Mouse (Mus musculus): ENCODE results near the gene Nisch. TPM values are rescaled to one million over a fixed set of nuclear protein-coding genes. Genes with fewer than 3 reads are reported as not detected.

Gene Nisch
- total and polyA plus RNA-seq, 2 experiments from 2014 or later, result 199 to 300 TPM

GRCm38 (mm10) chr14:31250222-31251083 lies 33.7 kb upstream of the Nisch start:
- peak overlapping the region; percentile 68 for H3K4me2 ChIP-seq (ENCODE audit: low read depth)
- peak overlapping the region; percentile 100 for H3K4me3 ChIP-seq (ENCODE audit: low read depth, low read length)
- TF ChIP-seq CTCF (IDR thresholded peaks at IDR 0.05; ENCODE audit: low read depth), result no peak
- ATAC-seq (peak; percentile 32), DNase-seq (no peak)
- peak overlapping the region; percentile 88 for H3K27ac ChIP-seq (ENCODE audit: low read depth, low read length)
- no peaks in the 10 kb centered on the region for H3K4me1 ChIP-seq (ENCODE audit: insufficient read depth)
- WGBS, result 20% methylated on average over 38 of the region's 38 CpGs
- peak overlapping the region; percentile 98 for H3K9ac ChIP-seq
- no peaks in the 10 kb centered on the region for H3K9me3 ChIP-seq (ENCODE audit: low read length)
- no peaks in the 10 kb centered on the region for H3K27me3 ChIP-seq (ENCODE audit: insufficient read depth, low read length)
- peaks cover 23% of the 10 kb centered on the region for H3K36me3 ChIP-seq (ENCODE audit: insufficient read depth)

GRCm38 (mm10) chr14:31248396-31248795 lies 31.6 kb upstream of the Nisch start:
- Histone ChIP-seq H3K4me3 (ENCODE audit: low read depth, low read length) (no peak overlapping the region), H3K27me3 (ENCODE audit: insufficient read depth, low read length) (no peaks in the 10 kb centered on the region), H3K4me2 (ENCODE audit: low read depth) (no peak overlapping the region), H3K9ac (no peak overlapping the region), H3K4me1 (ENCODE audit: insufficient read depth) (no peaks in the 10 kb centered on the region), H3K36me3 (ENCODE audit: insufficient read depth) (peaks cover 2% of the 10 kb centered on the region; the same call in 1 of the 2 replicates), H3K9me3 (ENCODE audit: low read length) (no peaks in the 10 kb centered on the region), H3K27ac (ENCODE audit: low read depth, low read length) (no peak overlapping the region)
- TF ChIP-seq CTCF (IDR thresholded peaks at IDR 0.05; ENCODE audit: low read depth), result no peak
- ATAC-seq (no peak), DNase-seq (no peak)
- WGBS, result 92% methylated on average over 6 of the region's 6 CpGs

- no peak for ATAC-seq
- WGBS, result 74% methylated on average over 1 of the region's 1 CpGs
- no peak overlapping the region for H3K27ac ChIP-seq (ENCODE audit: low read depth, low read length)
- no peak for TF ChIP-seq CTCF (IDR thresholded peaks at IDR 0.05; ENCODE audit: low read depth)
- H3K27me3 ChIP-seq (ENCODE audit: insufficient read depth, low read length), result no peaks in the 10 kb centered on the region
- H3K9ac ChIP-seq, result no peak overlapping the region
- H3K9me3 ChIP-seq (ENCODE audit: low read length), result no peaks in the 10 kb centered on the region
- H3K36me3 ChIP-seq (ENCODE audit: insufficient read depth), result no peaks in the 10 kb centered on the region
- no peak for DNase-seq
- H3K4me3 ChIP-seq (ENCODE audit: low read depth, low read length), result no peak overlapping the region
- no peak overlapping the region for H3K4me2 ChIP-seq (ENCODE audit: low read depth)
- no peaks in the 10 kb centered on the region for H3K4me1 ChIP-seq (ENCODE audit: insufficient read depth)
Measured at GRCm38 (mm10) chr14:31245946-31246345, 29.2 kb upstream of the Nisch start.

DNA sequence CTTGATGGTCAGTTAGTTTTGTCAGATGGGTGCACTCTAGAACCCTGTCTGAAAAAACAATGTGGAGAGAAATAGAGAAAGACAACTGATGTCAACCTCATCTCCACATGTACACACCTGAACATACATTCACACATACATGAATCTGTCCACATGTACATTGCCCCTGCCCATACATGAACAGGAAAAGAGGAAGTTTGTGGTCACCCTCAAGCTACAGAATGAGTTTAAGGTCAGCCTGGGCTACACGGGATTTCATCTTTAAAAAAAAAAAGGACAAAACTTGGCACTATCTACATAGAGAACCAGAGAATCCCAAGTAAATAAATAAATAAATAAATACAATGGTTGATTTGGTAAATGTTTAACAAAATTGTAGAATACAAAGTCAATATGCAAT lies 28.0 kb upstream of the Nisch start:
- Histone ChIP-seq H3K4me1 (ENCODE audit: insufficient read depth) (no peaks in the 10 kb centered on the region), H3K27ac (ENCODE audit: low read depth, low read length) (no peak overlapping the region), H3K36me3 (ENCODE audit: insufficient read depth) (no peaks in the 10 kb centered on the region), H3K9ac (no peak overlapping the region), H3K27me3 (ENCODE audit: insufficient read depth, low read length) (no peaks in the 10 kb centered on the region), H3K4me3 (ENCODE audit: low read depth, low read length) (no peak overlapping the region), H3K9me3 (ENCODE audit: low read length) (no peaks in the 10 kb centered on the region), H3K4me2 (ENCODE audit: low read depth) (no peak overlapping the region)
- no peak for ATAC-seq
- no peak for TF ChIP-seq CTCF (IDR thresholded peaks at IDR 0.05; ENCODE audit: low read depth)
- no peak for DNase-seq
- WGBS, result 70% methylated on average over 1 of the region's 1 CpGs

GRCm38 (mm10) chr14:31240528-31240927 lies 23.8 kb upstream of the Nisch start:
- TF ChIP-seq CTCF (IDR thresholded peaks at IDR 0.05; ENCODE audit: low read depth), result no peak
- 89% methylated on average over 3 of the region's 3 CpGs for WGBS

DNA sequence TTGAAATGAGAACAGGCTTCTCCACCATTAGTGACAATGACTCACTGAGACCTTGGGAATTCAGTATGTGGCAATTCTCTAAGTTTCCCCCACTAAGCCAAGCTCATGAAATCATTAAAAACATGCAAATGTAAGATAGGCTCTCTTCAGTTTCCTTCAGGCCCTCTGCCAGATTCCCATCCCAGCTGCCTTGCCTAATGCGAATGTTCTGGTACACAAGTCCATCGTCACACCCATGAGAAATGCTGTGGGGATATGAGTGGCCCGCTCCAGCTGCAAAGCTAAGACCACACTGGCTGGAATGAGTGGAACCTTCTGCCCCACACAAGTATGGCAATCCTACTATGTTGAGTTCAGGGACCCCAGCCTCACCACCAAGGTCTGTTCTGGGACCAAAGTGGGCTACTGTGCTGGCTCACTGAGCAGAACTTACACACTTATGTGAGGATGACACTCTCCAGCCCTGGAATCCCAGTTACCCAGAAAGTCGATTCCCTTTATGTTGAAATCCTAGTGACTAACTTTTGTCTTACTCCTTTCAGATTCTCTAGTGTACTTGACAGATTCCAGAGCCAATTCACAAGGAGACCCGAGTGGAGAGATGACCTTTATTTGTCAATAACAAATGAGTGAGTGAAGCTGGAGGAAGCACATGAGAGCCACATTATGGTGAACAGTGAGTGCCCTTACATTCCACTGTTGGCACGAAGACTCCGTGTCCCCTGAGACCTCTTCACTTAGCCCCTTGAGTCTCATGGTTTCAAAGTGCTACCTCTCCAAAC lies 20.5 kb upstream of the Nisch start:
- Histone ChIP-seq H3K36me3 (ENCODE audit: insufficient read depth) (no peaks in the 10 kb centered on the region), H3K4me3 (ENCODE audit: low read depth, low read length) (no peak overlapping the region), H3K9ac (no peak overlapping the region), H3K27ac (ENCODE audit: low read depth, low read length) (no peak overlapping the region), H3K27me3 (ENCODE audit: insufficient read depth, low read length) (no peaks in the 10 kb centered on the region), H3K4me2 (ENCODE audit: low read depth) (no peak overlapping the region), H3K9me3 (ENCODE audit: low read length) (no peaks in the 10 kb centered on the region), H3K4me1 (ENCODE audit: insufficient read depth) (peaks cover 4% of the 10 kb centered on the region; the same call in 1 of the 2 replicates)
- 82% methylated on average over 7 of the region's 7 CpGs for WGBS
- ATAC-seq, result no peak
- DNase-seq, result no peak
- TF ChIP-seq CTCF (IDR thresholded peaks at IDR 0.05; ENCODE audit: low read depth), result no peak

More at GRCm38 (mm10) chr14:31240528-31240927, 23.8 kb upstream of the Nisch start:
- H3K27ac ChIP-seq (ENCODE audit: low read depth, low read length), result no peak overlapping the region
- H3K9ac ChIP-seq, result no peak overlapping the region
- no peak overlapping the region for H3K4me2 ChIP-seq (ENCODE audit: low read depth)
- H3K4me3 ChIP-seq (ENCODE audit: low read depth, low read length), result no peak overlapping the region
- no peaks in the 10 kb centered on the region for H3K9me3 ChIP-seq (ENCODE audit: low read length)
- no peak for ATAC-seq
- DNase-seq, result no peak
- no peaks in the 10 kb centered on the region for H3K36me3 ChIP-seq (ENCODE audit: insufficient read depth)
- no peaks in the 10 kb centered on the region for H3K4me1 ChIP-seq (ENCODE audit: insufficient read depth)
- no peaks in the 10 kb centered on the region for H3K27me3 ChIP-seq (ENCODE audit: insufficient read depth, low read length)
